Mouse (Mus musculus) testis, adult 2 months (tissue): Measurements from ENCODE around the gene Lrig1. TPM values are rescaled to one million over a fixed set of nuclear protein-coding genes. Genes with fewer than 3 reads are reported as not detected.

Experiments used
- H3K27ac ChIP-seq: fragments of 200-500 bp; 2 replicates; pipeline ENCODE4 v1.5.1; 2012; ENCODE audit warnings: low read depth, low read length; ENCODE audit not compliant: control insufficient read depth, insufficient read depth
- H3K27me3 ChIP-seq: fragments of 200-500 bp; 2 replicates; pipeline ENCODE4 v1.6.1; 2012; ENCODE audit warnings: mild to moderate bottlenecking, low read length, moderate library complexity; ENCODE audit not compliant: control insufficient read depth, insufficient read depth
- H3K36me3 ChIP-seq: fragments of 200-500 bp; 2 replicates; pipeline ENCODE4 v1.6.1; 2012; ENCODE audit warnings: mild to moderate bottlenecking, low read length; ENCODE audit not compliant: control insufficient read depth, insufficient read depth
- H3K4me1 ChIP-seq: fragments of 200-500 bp; 2 replicates; pipeline ENCODE4 v1.6.1; 2012; ENCODE audit warnings: low read length; ENCODE audit not compliant: control insufficient read depth, insufficient read depth
- H3K4me3 ChIP-seq: fragments of 200-500 bp; 2 replicates; pipeline ENCODE4 v1.5.1; 2012; ENCODE audit warnings: low read depth, mild to moderate bottlenecking, low read length, moderate library complexity, mixed read lengths; ENCODE audit not compliant: control insufficient read depth
- CTCF ChIP-seq: fragments of 200-500 bp; IDR thresholded peaks from 2 replicates; pipeline ENCODE4 v1.5.1; 2012; ENCODE audit warnings: low read depth, mild to moderate bottlenecking, inconsistent platforms, low read length, moderate library complexity; ENCODE audit not compliant: control insufficient read depth, insufficient read depth, insufficient replicate concordance
- POLR2A ChIP-seq: fragments of 200-500 bp; IDR thresholded peaks from 2 replicates; pipeline ENCODE4 v1.6.1; 2012; ENCODE audit warnings: low read depth, mild to moderate bottlenecking, inconsistent platforms, low read length, moderate library complexity; ENCODE audit not compliant: control insufficient read depth
- polyA plus RNA-seq: library from polyadenylated mRNA; depleted of rRNA; stranded (reverse); fragments of >200 nt; gene quantifications from 2 replicates; pipeline ENCODE4 v1.2.3, GENCODE M21; 2012

Gene Lrig1
- polyA plus RNA-seq, 1 experiment, result 3.3 TPM

GRCm38 (mm10) chr6:94661321-94661720, 38.6 kb downstream of the Lrig1 start:
- no peak overlapping the region for H3K4me3 ChIP-seq
- no peaks in the 10 kb centered on the region for H3K27me3 ChIP-seq
- H3K27ac ChIP-seq, result no peak overlapping the region
- H3K36me3 ChIP-seq, result no peaks in the 10 kb centered on the region
- TF ChIP-seq POLR2A, result no peak
- TF ChIP-seq CTCF, result no peak
- H3K4me1 ChIP-seq, result peaks cover 2% of the 10 kb centered on the region

DNA sequence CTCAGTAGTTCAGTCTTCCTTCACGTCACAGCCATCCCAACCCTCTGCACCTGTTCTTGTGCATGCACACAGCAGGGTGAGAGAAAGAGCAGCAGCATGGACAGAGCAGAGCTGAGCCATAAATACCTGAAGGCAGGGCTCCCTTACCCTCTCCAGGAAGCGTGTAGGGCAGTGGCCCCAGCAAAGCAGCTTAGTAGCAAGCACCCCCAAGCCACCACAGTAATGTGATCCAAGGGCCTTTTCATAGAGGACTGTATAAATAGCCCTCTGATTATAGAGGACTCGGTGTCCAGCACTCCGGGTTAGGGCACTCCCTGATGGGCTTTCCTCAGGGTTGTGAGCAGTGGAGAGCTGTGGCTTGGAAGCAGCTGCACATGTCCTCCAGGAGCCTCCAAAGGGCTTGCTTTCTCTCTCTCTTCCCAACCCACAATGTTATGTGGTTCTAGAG, 40.0 kb downstream of the Lrig1 start:
- no peak for TF ChIP-seq CTCF
- no peak for TF ChIP-seq POLR2A
- H3K27ac ChIP-seq, result no peak overlapping the region
- H3K4me1 ChIP-seq, result peaks cover 2% of the 10 kb centered on the region
- H3K36me3 ChIP-seq, result no peaks in the 10 kb centered on the region
- H3K4me3 ChIP-seq, result no peak overlapping the region
- no peaks in the 10 kb centered on the region for H3K27me3 ChIP-seq

GRCm38 (mm10) chr6:94658136-94658480, 41.9 kb downstream of the Lrig1 start:
- Histone ChIP-seq H3K4me1 (peaks cover 2% of the 10 kb centered on the region), H3K27ac (no peak overlapping the region), H3K4me3 (no peak overlapping the region), H3K27me3 (no peaks in the 10 kb centered on the region), H3K36me3 (no peaks in the 10 kb centered on the region)
- TF ChIP-seq CTCF (no peak), POLR2A (no peak)

DNA sequence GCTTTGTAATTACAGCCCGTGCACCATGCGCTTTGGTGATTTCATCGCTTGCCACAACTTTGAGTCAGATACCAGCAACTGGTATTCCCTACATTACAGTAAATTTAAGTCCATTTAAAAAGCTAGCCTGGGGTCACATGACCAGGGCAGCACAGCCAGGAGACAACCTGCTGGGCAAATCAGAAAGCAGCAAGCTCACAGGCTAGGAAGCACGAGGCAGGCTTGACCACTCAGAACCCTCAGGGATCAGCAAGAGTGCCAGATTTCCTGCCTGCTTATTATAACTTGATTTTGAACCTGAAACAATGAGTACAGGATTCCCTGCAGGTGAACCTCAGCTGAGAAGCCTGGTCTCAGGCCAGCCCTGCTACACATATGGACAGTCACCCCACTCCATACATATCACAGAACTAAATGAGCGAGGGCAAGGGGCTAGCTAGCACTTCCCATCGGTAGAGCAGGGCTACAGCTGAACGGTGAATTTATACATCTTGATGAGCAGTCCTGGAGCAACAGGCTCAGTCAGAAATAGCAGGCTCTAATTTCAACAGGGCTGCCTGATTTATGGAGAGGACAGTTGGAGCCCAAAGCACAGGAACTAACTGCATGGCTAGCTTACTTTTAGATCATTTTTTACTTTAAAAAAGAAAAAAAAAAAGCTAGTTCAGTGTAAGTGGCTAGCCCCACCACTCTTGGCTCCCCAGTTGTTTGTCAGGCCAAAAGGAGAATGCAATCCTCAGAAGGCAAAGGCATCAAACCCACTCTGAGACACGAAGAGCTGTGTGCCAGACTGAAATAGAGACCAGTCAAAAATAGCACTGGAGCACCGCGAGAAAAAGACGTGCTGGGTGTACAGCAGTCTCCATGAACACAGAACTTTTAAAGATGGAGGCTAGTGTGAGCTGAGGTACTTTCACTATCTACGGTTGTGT, 42.5 kb downstream of the Lrig1 start:
- no peaks in the 10 kb centered on the region for H3K27me3 ChIP-seq
- TF ChIP-seq POLR2A (no peak), CTCF (no peak)
- H3K36me3 ChIP-seq, result no peaks in the 10 kb centered on the region
- peaks cover 2% of the 10 kb centered on the region for H3K4me1 ChIP-seq
- no peak overlapping the region for H3K4me3 ChIP-seq
- no peak overlapping the region for H3K27ac ChIP-seq

GRCm38 (mm10) chr6:94655818-94656478, 44.0 kb downstream of the Lrig1 start:
- H3K27ac ChIP-seq, result no peak overlapping the region
- H3K27me3 ChIP-seq, result no peaks in the 10 kb centered on the region
- H3K4me3 ChIP-seq, result no peak overlapping the region
- H3K4me1 ChIP-seq, result peaks cover 2% of the 10 kb centered on the region
- H3K36me3 ChIP-seq, result no peaks in the 10 kb centered on the region
- no peak for TF ChIP-seq CTCF
- no peak for TF ChIP-seq POLR2A

- no peaks in the 10 kb centered on the region for H3K36me3 ChIP-seq
- no peaks in the 10 kb centered on the region for H3K27me3 ChIP-seq
- peaks cover 2% of the 10 kb centered on the region for H3K4me1 ChIP-seq
- no peak overlapping the region for H3K27ac ChIP-seq
- no peak for TF ChIP-seq CTCF
- H3K4me3 ChIP-seq, result no peak overlapping the region
These were observed 46.3 kb downstream of the Lrig1 start for GRCm38 (mm10) chr6:94653388-94654316.

GRCm38 (mm10) chr6:94652659-94653213, 47.2 kb downstream of the Lrig1 start:
- no peak overlapping the region for H3K4me3 ChIP-seq
- H3K27ac ChIP-seq, result no peak overlapping the region
- TF ChIP-seq POLR2A (no peak), CTCF (no peak)
- no peaks in the 10 kb centered on the region for H3K36me3 ChIP-seq
- H3K4me1 ChIP-seq, result no peaks in the 10 kb centered on the region; the same call in 1 of the 2 replicates
- H3K27me3 ChIP-seq, result no peaks in the 10 kb centered on the region
